20 mouse cellular contexts compared by ENCODE assay signal in genomic region chr6:34111406-34111805, GRCm38 (mm10).
"Had no signal": no experiment of that assay in that cellular context is flagged by ENCODE, and none has a peak within 500 bp of the region (broad histone marks: within the 10 kb centered on the region; RNA-seq: fewer than 3 reads in every experiment).

No protein-coding gene starts in this region.

- H3K9ac ChIP-seq: kidney, embryonic 15.5 days; liver, embryonic 12.5 days; liver, embryonic 15.5 days; midbrain, embryonic 12.5 days; midbrain, embryonic 15.5 days; neural tube, embryonic 12.5 days; neural tube, embryonic 15.5 days had no signal

- H3K9me3 ChIP-seq: kidney, embryonic 15.5 days; limb, embryonic 10.5 days; limb, embryonic 13.5 days; liver, embryonic 12.5 days; liver, embryonic 15.5 days; midbrain, embryonic 12.5 days; midbrain, embryonic 15.5 days; neural tube, embryonic 12.5 days; neural tube, embryonic 15.5 days had no signal

- H3K4me3 ChIP-seq: kidney, embryonic 15.5 days; limb, embryonic 10.5 days; limb, embryonic 13.5 days; liver, embryonic 12.5 days; liver, embryonic 15.5 days; midbrain, embryonic 12.5 days; midbrain, embryonic 15.5 days; neural tube, embryonic 12.5 days; neural tube, embryonic 15.5 days had no signal

- DNase-seq: kidney, adult 8-10 months; kidney, postnatal 10 days; kidney, postnatal 4 days; liver; lung, adult 18-20 months; right cerebral cortex, adult 18-20 months; right cerebral cortex, postnatal 14 days; right cerebral cortex, postnatal 4 days; thymus, postnatal 25 days had no signal

- H3K27me3 ChIP-seq: liver, embryonic 12.5 days; liver, embryonic 15.5 days; midbrain, embryonic 12.5 days; midbrain, embryonic 15.5 days; neural tube, embryonic 12.5 days; neural tube, embryonic 15.5 days had no signal

- H3K4me1 ChIP-seq: liver, embryonic 12.5 days; liver, embryonic 15.5 days; midbrain, embryonic 15.5 days had no signal

- ATAC-seq: liver, embryonic 12.5 days; midbrain, embryonic 15.5 days had no signal

- H3K4me2 ChIP-seq: kidney, embryonic 15.5 days; limb, embryonic 13.5 days; liver, embryonic 12.5 days; liver, embryonic 15.5 days; midbrain, embryonic 12.5 days; midbrain, embryonic 15.5 days; neural tube, embryonic 12.5 days had no signal

- H3K27ac ChIP-seq: kidney, embryonic 15.5 days; limb, embryonic 10.5 days; limb, embryonic 13.5 days; liver, embryonic 12.5 days; liver, embryonic 15.5 days; macrophage; midbrain, embryonic 12.5 days; midbrain, embryonic 15.5 days; neural tube, embryonic 12.5 days; neural tube, embryonic 15.5 days; stomach, postnatal 0 days had no signal

- H3K36me3 ChIP-seq: kidney, embryonic 15.5 days; limb, embryonic 10.5 days; limb, embryonic 13.5 days; liver, embryonic 12.5 days; liver, embryonic 15.5 days; midbrain, embryonic 12.5 days; midbrain, embryonic 15.5 days; neural tube, embryonic 12.5 days; neural tube, embryonic 15.5 days had no signal
